Mouse (Mus musculus) midbrain, embryonic 16.5 days (tissue): Measurements from ENCODE around the gene Clybl. TPM values are rescaled to one million over a fixed set of nuclear protein-coding genes. Genes with fewer than 3 reads are reported as not detected.
A peak's percentile ranks its signal among the peaks of the same experiment; 100 is the strongest.

Experiments used
- ATAC-seq: fragments of 200-750 bp; cut with Nextera tagmentation; 2 replicates; pipeline ENCODE4 v1.8.0; 2017; ENCODE audit warnings: moderate TSS enrichment
- H3K27ac ChIP-seq: fragments of 300-500 bp; sonication (generic); 2 replicates; pipeline ENCODE4 v1.5.1; 2014; ENCODE audit warnings: mild to moderate bottlenecking, low read length, mixed read lengths
- H3K27me3 ChIP-seq: fragments of 300-500 bp; sonication (generic); 2 replicates; pipeline ENCODE4 v1.6.1; 2014; ENCODE audit warnings: low read depth, low read length, mixed read lengths; ENCODE audit not compliant: control insufficient read depth, insufficient read depth
- H3K36me3 ChIP-seq: fragments of 300-500 bp; sonication (generic); 2 replicates; pipeline ENCODE4 v1.6.1; 2014; ENCODE audit warnings: mild to moderate bottlenecking, low read length, moderate library complexity, mixed read lengths; ENCODE audit not compliant: control insufficient read depth, insufficient read depth
- H3K4me1 ChIP-seq: fragments of 300-500 bp; sonication (generic); 2 replicates; pipeline ENCODE4 v1.6.1; 2014; ENCODE audit warnings: mild to moderate bottlenecking, low read length, mixed read lengths; ENCODE audit not compliant: control insufficient read depth, insufficient read depth
- H3K4me2 ChIP-seq: fragments of 300-500 bp; sonication (generic); 2 replicates; pipeline ENCODE4 v1.6.1; 2014; ENCODE audit warnings: mild to moderate bottlenecking, low read length, mixed read lengths
- H3K4me3 ChIP-seq: fragments of 300-500 bp; sonication (generic); 2 replicates; pipeline ENCODE4 v1.5.1; 2014; ENCODE audit warnings: low read depth, mild to moderate bottlenecking, low read length, moderate library complexity, mixed read lengths
- H3K9ac ChIP-seq: fragments of 300-500 bp; sonication (generic); 2 replicates; pipeline ENCODE4 v1.6.1; 2014; ENCODE audit warnings: low read depth, low read length, mixed read lengths
- H3K9me3 ChIP-seq: fragments of 300-500 bp; sonication (generic); replicated peaks from 2 replicates; pipeline ENCODE4 v1.6.1; 2014; ENCODE audit warnings: mild to moderate bottlenecking, low read length, mixed read lengths; ENCODE audit not compliant: control insufficient read depth, poor library complexity, severe bottlenecking
- WGBS: fragments of 180-500 bp; shearing (Covaris S2); extraction: QIAGEN DNeasy Blood & Tissue Kit; methylation state at CpG from one replicate; pipeline ENCODE4 v1.1.7; 2014; 5-methylcytosine and 5-hydroxymethylcytosine counted together
- polyA plus RNA-seq: library from polyadenylated mRNA; unstranded; fragments of >200 nt; fragmentation: Nextera tagmentation; extraction: Ambion mirVana; gene quantifications from 2 replicates; pipeline ENCODE4 v1.2.1, GENCODE M21; 2015

Clybl gene
- polyA plus RNA-seq, 1 experiment from 2014 or later, result 17.2 TPM

DNA sequence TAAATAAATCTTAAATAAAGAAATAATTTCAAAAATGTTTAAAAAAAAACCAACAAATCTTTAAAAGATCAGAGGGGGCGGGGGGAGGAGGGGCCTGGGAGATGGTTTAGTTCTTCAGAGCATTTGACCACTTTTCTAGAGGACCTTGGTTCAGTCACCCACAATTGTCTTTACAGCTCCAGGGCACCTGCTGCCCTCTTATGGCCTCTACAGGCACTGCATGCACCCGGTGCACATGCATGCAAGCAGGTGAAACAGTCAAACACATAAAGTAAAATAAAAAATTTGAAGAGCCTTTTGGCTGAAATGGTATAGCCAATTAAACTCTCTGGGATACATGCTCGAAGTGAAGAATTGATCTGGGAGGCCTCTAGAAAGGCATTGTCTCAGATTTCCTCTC lies 67.6 kb downstream of the Clybl start:
- Histone ChIP-seq H3K27me3 (peaks cover 6% of the 10 kb centered on the region; the same call in 1 of the 2 replicates), H3K36me3 (no peaks in the 10 kb centered on the region), H3K4me3 (no peak overlapping the region), H3K4me1 (no peaks in the 10 kb centered on the region), H3K4me2 (no peak overlapping the region), H3K9ac (no peak overlapping the region), H3K27ac (no peak overlapping the region), H3K9me3 (no peaks in the 10 kb centered on the region)
- 92% methylated on average over 3 of the region's 3 CpGs for WGBS
- ATAC-seq, result no peak

DNA sequence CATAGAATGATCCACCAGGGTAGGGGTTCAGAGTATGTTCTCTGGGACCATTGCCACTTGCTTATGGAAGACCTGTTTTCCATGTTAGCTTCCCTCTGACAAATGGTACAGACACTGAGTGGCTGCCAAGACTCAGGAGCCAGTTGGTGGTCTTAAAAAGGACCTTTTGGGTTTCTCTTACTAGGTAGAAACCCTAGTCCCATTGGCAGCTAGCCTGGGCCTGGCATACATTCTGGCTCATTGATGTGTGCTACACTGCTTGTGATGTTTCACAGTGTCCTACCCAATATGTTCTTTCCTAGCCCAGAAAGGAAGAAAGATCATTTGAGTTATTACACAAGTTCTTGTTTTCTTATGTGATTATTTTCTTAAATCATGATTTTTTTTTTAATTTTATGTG lies 69.8 kb downstream of the Clybl start:
- no peak for ATAC-seq

DNA sequence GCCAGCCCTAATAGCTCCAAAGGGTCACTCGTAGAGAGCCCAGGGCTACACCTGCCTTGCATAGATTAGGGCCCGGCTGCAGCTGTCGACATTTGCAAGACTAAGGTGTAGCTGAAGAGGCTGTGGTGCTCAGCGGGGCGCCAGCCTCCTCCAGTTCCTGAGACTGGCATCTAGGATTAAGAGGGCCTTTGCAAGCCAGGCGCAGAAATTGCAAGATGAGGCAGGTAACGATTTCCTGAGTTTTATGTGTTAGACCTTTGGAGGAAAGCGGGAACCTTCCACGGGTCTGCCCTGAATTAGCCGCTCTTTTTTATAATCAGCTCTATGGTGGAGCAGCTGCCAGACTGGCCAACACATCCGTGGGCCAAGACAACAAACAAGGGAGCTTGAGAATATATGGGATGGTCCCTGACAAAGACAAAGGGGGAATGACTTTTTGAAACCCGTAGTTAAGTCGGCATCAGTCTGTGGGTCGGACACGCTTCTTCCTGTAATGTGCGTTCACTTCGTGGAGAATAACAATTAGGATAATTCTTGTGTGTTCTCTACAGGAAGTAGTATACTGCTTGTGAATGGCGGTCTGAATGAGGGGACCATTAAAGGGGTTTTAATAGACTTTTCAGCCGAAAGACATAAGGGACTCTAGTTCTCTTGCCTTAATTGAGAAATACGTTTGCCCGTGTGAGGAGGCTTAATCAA lies 74.2 kb downstream of the Clybl start:
- Histone ChIP-seq H3K4me3 (no peak overlapping the region), H3K36me3 (no peaks in the 10 kb centered on the region), H3K27me3 (peaks cover 18% of the 10 kb centered on the region), H3K9me3 (no peaks in the 10 kb centered on the region), H3K27ac (no peak overlapping the region), H3K4me1 (peaks cover 5% of the 10 kb centered on the region; the same call in 1 of the 2 replicates), H3K9ac (no peak overlapping the region), H3K4me2 (peak overlapping the region; percentile 4)
- 0 out of 2 replicates have a peak, but pooled peaks have one; percentile 39 for ATAC-seq
- 6% methylated on average over 21 of the region's 21 CpGs for WGBS

More for the DNA sequence above, 69.8 kb downstream of the Clybl start:
- Histone ChIP-seq H3K9me3 (no peaks in the 10 kb centered on the region), H3K4me3 (no peak overlapping the region), H3K4me1 (peaks cover 5% of the 10 kb centered on the region; the same call in 1 of the 2 replicates), H3K27ac (no peak overlapping the region), H3K27me3 (peaks cover 6% of the 10 kb centered on the region; the same call in 1 of the 2 replicates), H3K36me3 (no peaks in the 10 kb centered on the region), H3K9ac (no peak overlapping the region), H3K4me2 (no peak overlapping the region)

DNA sequence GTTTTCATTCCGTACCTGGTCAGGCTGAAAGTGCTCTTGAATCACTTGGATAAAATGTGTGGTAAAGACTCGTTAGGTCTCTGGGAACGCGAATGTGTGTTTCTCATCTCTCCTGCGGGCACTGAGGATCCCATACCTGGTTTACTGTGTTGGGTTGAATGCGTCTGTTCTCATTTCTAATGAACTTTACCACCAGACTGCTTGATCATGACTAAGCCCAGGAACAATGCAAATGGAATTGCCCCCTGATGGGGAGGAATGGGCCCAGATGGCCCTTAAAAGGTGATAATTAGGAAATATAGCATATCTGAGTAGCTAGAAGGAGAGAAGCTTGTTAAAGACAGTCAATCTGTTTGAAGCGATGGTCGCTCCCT lies 74.7 kb downstream of the Clybl start:
- no peaks in the 10 kb centered on the region for H3K9me3 ChIP-seq
- peaks cover 18% of the 10 kb centered on the region for H3K27me3 ChIP-seq
- ATAC-seq, result no peak
- H3K4me3 ChIP-seq, result no peak overlapping the region
- peaks cover 5% of the 10 kb centered on the region; the same call in 1 of the 2 replicates for H3K4me1 ChIP-seq
- 13% methylated on average over 8 of the region's 8 CpGs for WGBS
- H3K36me3 ChIP-seq, result no peaks in the 10 kb centered on the region
- no peak overlapping the region for H3K27ac ChIP-seq
- peak overlapping the region; percentile 4; the same call in 1 of the 2 replicates for H3K4me2 ChIP-seq
- H3K9ac ChIP-seq, result no peak overlapping the region

DNA sequence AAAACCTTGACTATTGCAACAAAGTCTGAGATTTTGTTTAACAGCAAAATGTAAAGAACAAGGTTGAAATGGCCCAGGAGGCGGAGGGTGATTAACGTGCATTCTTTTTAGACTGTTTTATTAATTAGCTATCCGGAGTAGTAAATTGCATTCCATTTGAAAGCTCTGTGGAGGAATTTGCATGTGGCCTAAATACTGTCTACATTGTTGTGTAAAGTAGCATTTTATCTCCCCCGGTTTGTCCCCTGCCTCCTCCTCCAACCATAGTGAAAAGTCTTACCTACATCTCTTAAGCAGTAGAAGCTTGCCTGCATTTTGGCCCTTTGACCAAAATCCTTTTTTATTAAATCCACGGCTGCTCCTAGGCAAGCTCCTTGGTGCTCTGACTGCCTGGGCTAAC lies 76.8 kb downstream of the Clybl start:
- 28% methylated on average over 5 of the region's 5 CpGs for WGBS
- Histone ChIP-seq H3K27me3 (peaks cover 18% of the 10 kb centered on the region), H3K9ac (no peak overlapping the region), H3K4me3 (no peak overlapping the region), H3K27ac (no peak overlapping the region), H3K36me3 (no peaks in the 10 kb centered on the region), H3K9me3 (no peaks in the 10 kb centered on the region), H3K4me2 (no peak overlapping the region), H3K4me1 (peaks cover 5% of the 10 kb centered on the region; the same call in 1 of the 2 replicates)
- no peak for ATAC-seq

DNA sequence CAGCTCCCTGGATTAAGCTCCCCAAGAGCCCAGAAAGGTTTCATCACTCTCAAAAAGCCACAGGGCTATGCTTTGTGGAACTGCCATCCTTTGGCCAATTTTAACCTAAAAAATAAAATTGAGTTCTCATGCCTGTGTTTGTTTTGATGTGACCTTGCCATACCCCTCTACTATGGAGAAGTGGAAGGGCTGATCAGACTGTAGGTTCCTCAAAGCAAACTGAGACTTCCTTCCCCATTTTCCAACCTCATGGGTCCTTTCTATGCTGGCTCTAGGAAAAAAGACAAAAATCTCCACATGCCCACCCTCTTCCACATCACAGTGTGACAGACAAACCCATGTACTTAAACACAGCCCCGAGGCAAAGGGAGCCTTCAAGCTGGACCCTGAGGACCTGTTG lies 79.7 kb downstream of the Clybl start:
- 93% methylated on average over 1 of the region's 1 CpGs for WGBS
- H3K27ac ChIP-seq, result no peak overlapping the region
- no peak overlapping the region for H3K4me2 ChIP-seq
- no peaks in the 10 kb centered on the region for H3K4me1 ChIP-seq
- no peak overlapping the region for H3K9ac ChIP-seq
- H3K9me3 ChIP-seq, result no peaks in the 10 kb centered on the region
- no peak for ATAC-seq
- no peak overlapping the region for H3K4me3 ChIP-seq
- peaks cover 18% of the 10 kb centered on the region for H3K27me3 ChIP-seq
- H3K36me3 ChIP-seq, result no peaks in the 10 kb centered on the region

DNA sequence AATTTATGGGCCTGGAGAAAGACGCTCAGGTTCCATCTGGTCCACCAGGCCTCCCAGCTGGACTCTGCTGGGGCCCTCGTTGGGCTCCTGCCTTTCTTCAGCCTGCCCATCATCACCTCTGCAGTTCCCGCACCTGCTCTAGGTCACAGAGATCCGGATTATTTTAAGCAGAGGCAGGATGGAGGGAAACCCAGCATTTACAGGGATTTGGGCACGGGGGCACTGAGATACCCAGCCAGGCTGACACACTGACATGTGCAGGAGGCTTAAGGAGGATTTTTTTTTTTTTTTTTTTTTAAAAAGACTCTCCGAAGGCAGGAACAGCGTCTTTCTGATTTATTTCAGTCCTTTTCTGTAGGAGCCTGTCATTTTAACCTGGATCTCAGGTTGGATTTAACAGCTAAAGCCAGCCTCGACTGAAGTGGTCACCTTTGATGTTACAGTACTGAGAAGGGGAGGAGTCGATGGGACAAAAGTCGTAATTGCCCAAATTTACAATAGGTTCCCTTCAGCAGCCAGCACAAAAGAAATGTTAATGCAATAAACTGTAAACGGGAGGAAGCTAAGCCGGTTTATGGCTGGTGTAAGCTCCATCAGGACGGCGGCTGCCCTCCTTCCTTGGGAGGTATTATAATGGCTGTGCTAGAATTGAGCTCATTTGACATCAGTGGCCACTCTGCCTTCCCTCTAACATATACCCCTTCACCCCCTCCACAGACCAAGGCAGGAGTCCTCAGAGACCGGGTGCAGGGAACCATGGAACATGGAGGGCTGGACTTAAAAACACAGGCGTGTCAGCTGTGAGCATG lies 81.6 kb downstream of the Clybl start:
- no peak overlapping the region for H3K4me3 ChIP-seq
- H3K27me3 ChIP-seq, result peaks cover 8% of the 10 kb centered on the region
- H3K9me3 ChIP-seq, result no peaks in the 10 kb centered on the region
- no peaks in the 10 kb centered on the region for H3K36me3 ChIP-seq
- WGBS, result 27% methylated on average over 16 of the region's 16 CpGs
- H3K4me1 ChIP-seq, result no peaks in the 10 kb centered on the region
- peak; percentile 58; the same call in 1 of the 2 replicates for ATAC-seq
- no peak overlapping the region for H3K27ac ChIP-seq
- H3K4me2 ChIP-seq, result no peak overlapping the region
- no peak overlapping the region for H3K9ac ChIP-seq

DNA sequence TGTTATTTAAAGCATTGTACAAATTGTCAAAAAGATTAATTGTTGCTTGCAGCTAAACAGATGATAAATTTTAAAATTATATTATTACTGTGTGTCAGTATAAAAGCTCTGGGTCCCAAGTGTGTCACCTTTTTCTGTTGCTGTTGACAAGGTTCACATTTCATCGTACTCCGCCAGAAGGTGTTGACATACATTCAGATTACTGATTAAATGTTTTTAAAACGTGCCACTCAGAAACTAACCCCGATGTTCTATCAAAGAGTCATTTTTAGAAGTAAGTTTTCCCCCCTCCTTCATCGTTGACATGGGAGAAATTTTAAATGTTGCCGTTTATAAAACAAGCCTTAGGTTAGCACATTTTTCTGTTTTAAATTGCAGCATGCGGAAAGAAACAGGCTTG lies 83.7 kb downstream of the Clybl start:
- H3K9ac ChIP-seq, result no peak overlapping the region
- ATAC-seq, result no peak
- no peaks in the 10 kb centered on the region for H3K4me1 ChIP-seq
- H3K9me3 ChIP-seq, result no peaks in the 10 kb centered on the region
- no peaks in the 10 kb centered on the region for H3K36me3 ChIP-seq
- H3K27me3 ChIP-seq, result no peaks in the 10 kb centered on the region
- 84% methylated on average over 7 of the region's 7 CpGs for WGBS
- no peak overlapping the region for H3K4me2 ChIP-seq
- H3K27ac ChIP-seq, result no peak overlapping the region
- no peak overlapping the region for H3K4me3 ChIP-seq

DNA sequence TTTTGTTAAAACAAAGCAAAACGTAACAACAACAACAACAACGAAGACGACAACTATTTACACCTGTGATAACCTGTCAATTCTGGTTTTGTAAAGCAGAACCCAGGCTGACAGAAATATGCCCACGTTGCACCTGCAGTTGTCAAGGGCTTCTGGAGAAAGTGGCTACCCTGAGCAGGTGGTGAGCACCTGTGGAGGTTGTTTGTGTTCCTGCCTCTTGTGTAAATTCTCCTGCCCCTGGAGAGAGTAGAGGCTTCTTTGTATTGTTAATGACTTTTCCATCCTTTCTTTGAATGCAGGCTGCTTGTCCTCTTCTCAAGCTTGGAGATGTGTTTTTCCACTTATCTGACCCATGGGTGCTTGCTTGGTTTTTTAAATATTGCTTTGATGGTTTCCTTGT lies 86.1 kb downstream of the Clybl start:
- 38% methylated on average over 4 of the region's 4 CpGs for WGBS
- no peak overlapping the region for H3K9ac ChIP-seq
- H3K4me2 ChIP-seq, result no peak overlapping the region
- peaks cover 2% of the 10 kb centered on the region; the same call in 1 of the 2 replicates for H3K27me3 ChIP-seq
- no peaks in the 10 kb centered on the region for H3K9me3 ChIP-seq
- H3K4me3 ChIP-seq, result no peak overlapping the region
- no peak overlapping the region for H3K27ac ChIP-seq
- H3K4me1 ChIP-seq, result peaks cover 2% of the 10 kb centered on the region; the same call in 1 of the 2 replicates
- no peaks in the 10 kb centered on the region for H3K36me3 ChIP-seq
- ATAC-seq, result no peak
